Mouse (Mus musculus) mesoderm, embryonic 11.5 days (tissue): ENCODE results near the gene Ucn2.

Experiments
- DNase-seq: peaks from one replicate; pipeline ENCODE4 v3.0.0-alpha.2; 2012; ENCODE audit warnings: low read depth, low spot score

Gene Ucn2

GRCm38 (mm10) chr9:108992085-108992469 lies 6.3 kb downstream of the Ucn2 start:
- DNase-seq = no peak

GRCm38 (mm10) chr9:108992620-108993361 lies 7.0 kb downstream of the Ucn2 start:
- DNase-seq = no peak

GRCm38 (mm10) chr9:108996411-108996810 lies 10.6 kb downstream of the Ucn2 start:
- DNase-seq = no peak

GRCm38 (mm10) chr9:108998287-108999166 lies 12.7 kb downstream of the Ucn2 start:
- DNase-seq = no peak

GRCm38 (mm10) chr9:108999167-108999526 lies 13.3 kb downstream of the Ucn2 start:
- DNase-seq = no peak

- peak; percentile 83 for DNase-seq
Observed at GRCm38 (mm10) chr9:109000726-109001125, 14.9 kb downstream of the Ucn2 start.

- peak; percentile 48 for DNase-seq
Observed at GRCm38 (mm10) chr9:109003201-109003600, 17.4 kb downstream of the Ucn2 start.

- no peak for DNase-seq
Observed at GRCm38 (mm10) chr9:109007025-109007780, 21.4 kb downstream of the Ucn2 start.

GRCm38 (mm10) chr9:109008081-109008480 lies 22.3 kb downstream of the Ucn2 start:
- DNase-seq = no peak

GRCm38 (mm10) chr9:109008994-109009635 lies 23.3 kb downstream of the Ucn2 start:
- DNase-seq = no peak

- DNase-seq = peak; percentile 17
Observed at GRCm38 (mm10) chr9:109009636-109010315, 24.0 kb downstream of the Ucn2 start.

- no peak for DNase-seq
Observed at GRCm38 (mm10) chr9:109010316-109010690, 24.5 kb downstream of the Ucn2 start.

GRCm38 (mm10) chr9:109015397-109015796 lies 29.6 kb downstream of the Ucn2 start:
- no peak for DNase-seq

GRCm38 (mm10) chr9:109016973-109017604 lies 31.3 kb downstream of the Ucn2 start:
- DNase-seq = no peak

GRCm38 (mm10) chr9:109021428-109021827 lies 35.6 kb downstream of the Ucn2 start:
- no peak for DNase-seq

GRCm38 (mm10) chr9:109022866-109023685 lies 37.3 kb downstream of the Ucn2 start:
- no peak for DNase-seq

- no peak for DNase-seq
Observed at GRCm38 (mm10) chr9:109027521-109027920, 41.7 kb downstream of the Ucn2 start.

GRCm38 (mm10) chr9:109028421-109028820 lies 42.6 kb downstream of the Ucn2 start:
- DNase-seq = no peak

GRCm38 (mm10) chr9:109028919-109029318 lies 43.1 kb downstream of the Ucn2 start:
- no peak for DNase-seq

- no peak for DNase-seq
Observed at GRCm38 (mm10) chr9:109030312-109030711, 44.5 kb downstream of the Ucn2 start.
